In genomic region chr5:46830797-46831618, GRCm38 (mm10) we compare ENCODE assay signal across 14 mouse cellular contexts.
A peak's percentile ranks its signal among the peaks of the same experiment; 100 is the strongest.
DNase-seq lines count a peak whose midpoint lies in the region; ATAC-seq and TF ChIP-seq lines count a peak whose summit lies in the region.
"Had no signal": no experiment of that assay in that cellular context is flagged by ENCODE, and none has a peak within 500 bp of the region (broad histone marks: within the 10 kb centered on the region; RNA-seq: fewer than 3 reads in every experiment).

No protein-coding gene starts in this region.

- H3K27ac ChIP-seq in hindbrain, embryonic 10.5 days: no peak overlapping the region
- no peak overlapping the region for H3K27ac ChIP-seq in hindbrain, postnatal 0 days
- H3K27ac ChIP-seq in forebrain, embryonic 12.5 days: no peak overlapping the region
- no peak overlapping the region for H3K27ac ChIP-seq in neural tube, embryonic 12.5 days
- H3K27ac ChIP-seq: intestine, embryonic 15.5 days; macrophage had no signal

- no peak overlapping the region for H3K4me2 ChIP-seq in hindbrain, postnatal 0 days (ENCODE audit: low read depth, low read length)
- H3K4me2 ChIP-seq in forebrain, embryonic 12.5 days: no peak overlapping the region
- H3K4me2 ChIP-seq in neural tube, embryonic 12.5 days (replicated peaks): no peak overlapping the region
- H3K4me2 ChIP-seq: intestine, embryonic 15.5 days had no signal

- H3K9me3 ChIP-seq in hindbrain, embryonic 10.5 days: no peaks in the 10 kb centered on the region
- H3K9me3 ChIP-seq in hindbrain, postnatal 0 days (ENCODE audit: low read length): no peaks in the 10 kb centered on the region
- no peaks in the 10 kb centered on the region for H3K9me3 ChIP-seq in forebrain, embryonic 12.5 days
- no peaks in the 10 kb centered on the region for H3K9me3 ChIP-seq in neural tube, embryonic 12.5 days
- H3K9me3 ChIP-seq: intestine, embryonic 15.5 days had no signal

- intact Hi-C loops in left cerebral cortex, postnatal 10 days (cut with DNase I): no loop called here

- peaks cover 83% of the 10 kb centered on the region for H3K27me3 ChIP-seq in hindbrain, embryonic 10.5 days (ENCODE audit: insufficient read depth, poor library complexity, severe bottlenecking)
- no peaks in the 10 kb centered on the region for H3K27me3 ChIP-seq in hindbrain, postnatal 0 days (ENCODE audit: insufficient read depth, low read length)
- H3K27me3 ChIP-seq in forebrain, embryonic 12.5 days: no peaks in the 10 kb centered on the region
- no peaks in the 10 kb centered on the region for H3K27me3 ChIP-seq in neural tube, embryonic 12.5 days (replicated peaks)
- H3K27me3 ChIP-seq: intestine, embryonic 15.5 days had no signal

- H3K9ac ChIP-seq in hindbrain, postnatal 0 days (replicated peaks; ENCODE audit: low read length): no peak overlapping the region
- H3K9ac ChIP-seq in forebrain, embryonic 12.5 days: no peak overlapping the region
- H3K9ac ChIP-seq in neural tube, embryonic 12.5 days: no peak overlapping the region
- H3K9ac ChIP-seq: intestine, embryonic 15.5 days had no signal

- peak; percentile 28 for DNase-seq in hindbrain, embryonic 10.5 days (ENCODE audit: low spot score)
- no peak for DNase-seq in hindbrain, postnatal 0 days (ENCODE audit: low spot score)
- peak; percentile 7 for DNase-seq in lung, postnatal 10 days
- DNase-seq in layer of hippocampus, postnatal 25 days (ENCODE audit: extremely low spot score in 1 of 2, low spot score in 1 of 2): no peak
- no peak for DNase-seq in MN1 (ENCODE audit: low spot score)
- DNase-seq in left cerebral cortex, postnatal 10 days (ENCODE audit: extremely low spot score in 1 of 2, low spot score in 2 of 2): no peak
- DNase-seq: adrenal gland, postnatal 36 days; cerebellum, adult 11 months; kidney, postnatal 4 days; thymus, postnatal 14 days had no signal

- no peaks in the 10 kb centered on the region for H3K36me3 ChIP-seq in hindbrain, embryonic 10.5 days
- no peaks in the 10 kb centered on the region for H3K36me3 ChIP-seq in hindbrain, postnatal 0 days (ENCODE audit: insufficient read depth, low read length)
- no peaks in the 10 kb centered on the region for H3K36me3 ChIP-seq in forebrain, embryonic 12.5 days (replicated peaks)
- no peaks in the 10 kb centered on the region for H3K36me3 ChIP-seq in neural tube, embryonic 12.5 days
- H3K36me3 ChIP-seq: intestine, embryonic 15.5 days had no signal

- peaks cover 14% of the 10 kb centered on the region for H3K4me1 ChIP-seq in hindbrain, embryonic 10.5 days (replicated peaks)
- peaks cover 4% of the 10 kb centered on the region; the same call in 1 of the 2 replicates for H3K4me1 ChIP-seq in hindbrain, postnatal 0 days (ENCODE audit: insufficient read depth, low read length)
- peaks cover 8% of the 10 kb centered on the region for H3K4me1 ChIP-seq in forebrain, embryonic 12.5 days
- no peaks in the 10 kb centered on the region for H3K4me1 ChIP-seq in neural tube, embryonic 12.5 days
- H3K4me1 ChIP-seq: intestine, embryonic 15.5 days had no signal

- H3K4me3 ChIP-seq in hindbrain, embryonic 10.5 days: no peak overlapping the region
- H3K4me3 ChIP-seq in hindbrain, postnatal 0 days (ENCODE audit: low read length): no peak overlapping the region
- H3K4me3 ChIP-seq in forebrain, embryonic 12.5 days (replicated peaks): no peak overlapping the region
- no peak overlapping the region for H3K4me3 ChIP-seq in neural tube, embryonic 12.5 days
- H3K4me3 ChIP-seq: intestine, embryonic 15.5 days had no signal

- TF ChIP-seq CTCF in hindbrain, postnatal 0 days (IDR thresholded peaks at IDR 0.05; ENCODE audit: low read depth): no peak

- WGBS in hindbrain, embryonic 10.5 days: 42% methylated on average over 9 of the region's 9 CpGs
- 27% methylated on average over 9 of the region's 9 CpGs for WGBS in hindbrain, postnatal 0 days
- 9% methylated on average over 9 of the region's 9 CpGs for WGBS in forebrain, embryonic 12.5 days
- 22% methylated on average over 9 of the region's 9 CpGs for WGBS in neural tube, embryonic 12.5 days

- no peak; the same call in 1 of the 2 replicates for ATAC-seq in hindbrain, postnatal 0 days
- peak; percentile 86 for ATAC-seq in forebrain, embryonic 12.5 days (ENCODE audit: low FRiP score)
- peak; percentile 74 for ATAC-seq in neural tube, embryonic 12.5 days (ENCODE audit: low FRiP score, low read depth)
- ATAC-seq: intestine, embryonic 15.5 days had no signal

Comparison
In these comparisons a context has a peak if more than half of its experiments do, and no peak if none do; other contexts are left out.
1. DNase-seq: peak in hindbrain, embryonic 10.5 days (single experiment) and lung, postnatal 10 days (single experiment); none in hindbrain, postnatal 0 days (single experiment), layer of hippocampus, postnatal 25 days (0 of 2), MN1 (single experiment) and left cerebral cortex, postnatal 10 days (0 of 2).